11 mouse cellular contexts compared by ENCODE assay signal in genomic region chr14:64591091-64591976, GRCm38 (mm10).
A peak's percentile ranks its signal among the peaks of the same experiment; 100 is the strongest.
DNase-seq lines count a peak whose midpoint lies in the region; ATAC-seq and TF ChIP-seq lines count a peak whose summit lies in the region.
"Had no signal": no experiment of that assay in that cellular context is flagged by ENCODE, and none has a peak within 500 bp of the region (broad histone marks: within the 10 kb centered on the region; RNA-seq: fewer than 3 reads in every experiment).

No protein-coding gene starts in this region.

- peaks cover 71% of the 10 kb centered on the region for H3K27me3 ChIP-seq in heart, embryonic 11.5 days (ENCODE audit: control insufficient read depth, insufficient read depth, low read length)
- peaks cover 70% of the 10 kb centered on the region for H3K27me3 ChIP-seq in forebrain, embryonic 12.5 days
- H3K27me3 ChIP-seq in limb, embryonic 14.5 days (ENCODE audit: control insufficient read depth, insufficient read depth, low read length): peaks cover 63% of the 10 kb centered on the region

- no peak for TF ChIP-seq CTCF in brain, embryonic 14.5 days (IDR thresholded peaks at IDR 0.05; ENCODE audit: borderline replicate concordance, extremely low read depth, insufficient read depth, insufficient read length)

- H3K36me3 ChIP-seq in heart, embryonic 11.5 days (ENCODE audit: control insufficient read depth, insufficient read depth, low read length): no peaks in the 10 kb centered on the region
- 0 out of 2 replicates have a peak, but pooled peaks cover 3% of the 10 kb centered on the region for H3K36me3 ChIP-seq in forebrain, embryonic 12.5 days (replicated peaks)
- H3K36me3 ChIP-seq in limb, embryonic 14.5 days (ENCODE audit: control insufficient read depth, insufficient read depth, low read length): no peaks in the 10 kb centered on the region
- H3K36me3 ChIP-seq: liver, embryonic 13.5 days had no signal

- no peak for ATAC-seq in heart, embryonic 11.5 days (replicated peaks; ENCODE audit: insufficient number of reproducible peaks, low FRiP score, low TSS enrichment)
- ATAC-seq in forebrain, embryonic 12.5 days (ENCODE audit: low FRiP score): no peak
- no peak for ATAC-seq in limb, embryonic 14.5 days (ENCODE audit: low FRiP score, low read depth)

- H3K9ac ChIP-seq in heart, embryonic 11.5 days (ENCODE audit: low read depth, low read length): no peak overlapping the region
- peak overlapping the region; percentile 83 for H3K9ac ChIP-seq in forebrain, embryonic 12.5 days
- no peak overlapping the region for H3K9ac ChIP-seq in limb, embryonic 14.5 days (ENCODE audit: low read depth, low read length, severe bottlenecking)
- H3K9ac ChIP-seq: liver, embryonic 13.5 days had no signal

- intact Hi-C loops in heart, postnatal 25 days (cut with DNase I): no loop called here

- no peak for TF ChIP-seq POLR2A in brain, embryonic 14.5 days (IDR thresholded peaks at IDR 0.05; ENCODE audit: borderline replicate concordance, extremely low read depth, insufficient read depth, insufficient read length, poor library complexity, severe bottlenecking)
- no peak for TF ChIP-seq POLR2A in limb, embryonic 14.5 days (IDR thresholded peaks at IDR 0.05; ENCODE audit: borderline replicate concordance, extremely low read depth, insufficient read depth, insufficient read length)

- DNase-seq in heart, postnatal 25 days (ENCODE audit: low spot score): no peak
- DNase-seq in brain, embryonic 14.5 days (ENCODE audit: low read depth): peak; percentile 74
- no peak for DNase-seq in limb, embryonic 14.5 days (ENCODE audit: low spot score)
- DNase-seq in spleen, postnatal 36 days (ENCODE audit: low spot score in 2 of 2): no peak
- no peak for DNase-seq in right cerebral cortex, postnatal 4 days
- no peak for DNase-seq in gastrocnemius, adult 18-20 months (ENCODE audit: low spot score)
- DNase-seq: gastrocnemius, adult 2 months; kidney, adult 9 months; liver, embryonic 13.5 days had no signal

- peaks cover 14% of the 10 kb centered on the region for H3K4me1 ChIP-seq in heart, embryonic 11.5 days (ENCODE audit: control insufficient read depth, insufficient read depth, low read length)
- peaks cover 74% of the 10 kb centered on the region for H3K4me1 ChIP-seq in forebrain, embryonic 12.5 days
- peaks cover 10% of the 10 kb centered on the region for H3K4me1 ChIP-seq in limb, embryonic 14.5 days (ENCODE audit: control insufficient read depth, insufficient read depth, low read length)

- H3K4me2 ChIP-seq in heart, embryonic 11.5 days: no peak overlapping the region
- H3K4me2 ChIP-seq in forebrain, embryonic 12.5 days: peak overlapping the region; percentile 79
- H3K4me2 ChIP-seq in limb, embryonic 14.5 days (replicated peaks; ENCODE audit: low read depth, low read length, severe bottlenecking): no peak overlapping the region
- H3K4me2 ChIP-seq: liver, embryonic 13.5 days had no signal

- no peaks in the 10 kb centered on the region for H3K9me3 ChIP-seq in heart, embryonic 11.5 days (replicated peaks; ENCODE audit: control insufficient read depth, low read length)
- no peaks in the 10 kb centered on the region for H3K9me3 ChIP-seq in forebrain, embryonic 12.5 days
- no peaks in the 10 kb centered on the region for H3K9me3 ChIP-seq in limb, embryonic 14.5 days (ENCODE audit: control insufficient read depth, low read length)
- H3K9me3 ChIP-seq: liver, embryonic 13.5 days had no signal

- H3K27ac ChIP-seq in heart, embryonic 11.5 days (ENCODE audit: low read depth, low read length): no peak overlapping the region
- H3K27ac ChIP-seq in forebrain, embryonic 12.5 days: peak overlapping the region; percentile 99
- no peak overlapping the region for H3K27ac ChIP-seq in limb, embryonic 14.5 days (replicated peaks; ENCODE audit: low read depth, low read length)
- H3K27ac ChIP-seq: gastrocnemius, adult 2 months; liver, embryonic 13.5 days had no signal

- WGBS in heart, embryonic 11.5 days (ENCODE audit: insufficient replicate concordance): 6% methylated on average over 14 of the region's 14 CpGs
- WGBS in forebrain, embryonic 12.5 days: 8% methylated on average over 14 of the region's 14 CpGs
- 8% methylated on average over 14 of the region's 14 CpGs for WGBS in limb, embryonic 14.5 days

- H3K4me3 ChIP-seq in heart, embryonic 11.5 days (ENCODE audit: low read depth, low read length): peak overlapping the region; percentile 38; the same call in 1 of the 2 replicates
- H3K4me3 ChIP-seq in forebrain, embryonic 12.5 days (replicated peaks): peak overlapping the region; percentile 54
- 0 out of 2 replicates have a peak overlapping the region, but pooled peaks have one; percentile 30 for H3K4me3 ChIP-seq in limb, embryonic 14.5 days (replicated peaks; ENCODE audit: low read length)
- H3K4me3 ChIP-seq: liver, embryonic 13.5 days had no signal
